Mouse (Mus musculus): ENCODE measurements at regions not wholly inside any gene's neighbourhood (a gene's known extent, or its start where the extent isn't known, plus 50 kb on each side); places are given as distances from the start of the nearest gene placed in this dataset.

DNA sequence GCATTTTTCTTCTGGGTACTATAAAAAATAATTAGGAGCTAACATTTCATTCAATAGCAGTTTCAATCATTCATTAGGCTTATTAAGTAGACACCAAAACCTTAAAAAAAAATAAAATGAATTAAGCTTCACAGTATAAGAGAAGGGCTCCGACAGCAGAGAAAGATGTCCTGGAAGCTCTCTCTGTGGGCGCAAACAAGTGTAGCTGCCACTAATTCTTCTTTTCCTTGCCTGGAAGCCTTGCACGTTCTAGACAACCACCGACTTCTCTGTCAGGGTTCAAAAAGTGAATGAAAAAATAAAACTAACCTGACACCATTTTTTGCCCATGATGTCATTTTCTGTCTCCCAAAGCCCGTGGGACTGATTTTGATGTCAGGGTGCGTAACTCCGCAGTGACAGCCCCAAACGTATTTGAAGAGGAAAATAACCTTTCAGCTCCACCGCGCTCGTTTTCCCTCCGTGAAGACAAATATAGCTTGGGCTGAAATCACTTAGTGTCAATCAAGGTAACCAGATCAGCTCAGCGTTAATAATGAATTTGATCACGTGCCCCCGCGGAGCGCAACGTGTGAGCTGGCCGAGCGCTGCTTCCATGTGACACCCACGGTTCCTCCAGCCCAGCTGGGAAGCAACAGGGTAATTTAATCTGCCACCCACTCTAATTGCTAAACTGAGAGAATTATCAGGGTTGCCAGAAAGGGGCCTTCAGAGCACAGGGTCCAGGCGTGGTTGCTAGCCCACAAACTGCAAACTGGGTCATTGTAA is 169.8 kb upstream of the Six2 start:
- TF ChIP-seq TAL1 (IDR thresholded peaks at IDR 0.05; ENCODE audit: low read length) (no peak), GATA1 (IDR thresholded peaks at IDR 0.05; ENCODE audit: low read length) (no peak)

Measured in erythroblast, embryonic 14.5 days (primary cell).